Mouse (Mus musculus) liver, embryonic 16.5 days (tissue): ENCODE measurements at regions not wholly inside any gene's neighbourhood (a gene's known extent, or its start where the extent isn't known, plus 50 kb on each side); places are given as distances from the start of the nearest gene placed in this dataset.

Experiments
- ATAC-seq: fragments of 200-750 bp; cut with Nextera tagmentation; 2 replicates; pipeline ENCODE4 v1.8.0; 2017; ENCODE audit warnings: low read depth, mild to moderate bottlenecking, moderate number of reproducible peaks, moderate library complexity
- H3K27ac ChIP-seq: fragments of 300-500 bp; sonication (generic); 2 replicates; pipeline ENCODE4 v1.5.1; 2014; ENCODE audit warnings: mild to moderate bottlenecking, low read length
- H3K27me3 ChIP-seq: fragments of 300-500 bp; sonication (generic); 2 replicates; pipeline ENCODE4 v1.6.1; 2014; ENCODE audit warnings: low read depth, low read length, mixed read lengths; ENCODE audit not compliant: control insufficient read depth, insufficient read depth
- H3K36me3 ChIP-seq: fragments of 300-500 bp; sonication (generic); 2 replicates; pipeline ENCODE4 v1.6.1; 2014; ENCODE audit warnings: mild to moderate bottlenecking; ENCODE audit not compliant: control insufficient read depth, insufficient read depth
- H3K4me1 ChIP-seq: fragments of 300-500 bp; sonication (generic); 2 replicates; pipeline ENCODE4 v1.6.1; 2014; ENCODE audit warnings: low read depth, low read length, mixed read lengths; ENCODE audit not compliant: control insufficient read depth
- H3K4me2 ChIP-seq: fragments of 300-500 bp; sonication (generic); 2 replicates; pipeline ENCODE4 v1.6.1; 2014; ENCODE audit warnings: low read depth, low read length, mixed read lengths
- H3K4me3 ChIP-seq: fragments of 300-500 bp; sonication (generic); 2 replicates; pipeline ENCODE4 v1.5.1; 2014; ENCODE audit warnings: low read depth, mild to moderate bottlenecking, low read length
- H3K9ac ChIP-seq: fragments of 300-500 bp; sonication (generic); 2 replicates; pipeline ENCODE4 v1.6.1; 2014; ENCODE audit warnings: low read depth, low read length
- H3K9me3 ChIP-seq: fragments of 300-500 bp; sonication (generic); replicated peaks from 2 replicates; pipeline ENCODE4 v1.6.1; 2016; ENCODE audit warnings: low read length; ENCODE audit not compliant: control insufficient read depth
- WGBS: fragments of 180-500 bp; shearing (Covaris S2); extraction: QIAGEN DNeasy Blood & Tissue Kit; methylation state at CpG from one replicate; pipeline ENCODE4 v1.1.7; 2014; ENCODE audit not compliant: insufficient replicate concordance; 5-methylcytosine and 5-hydroxymethylcytosine counted together

DNA sequence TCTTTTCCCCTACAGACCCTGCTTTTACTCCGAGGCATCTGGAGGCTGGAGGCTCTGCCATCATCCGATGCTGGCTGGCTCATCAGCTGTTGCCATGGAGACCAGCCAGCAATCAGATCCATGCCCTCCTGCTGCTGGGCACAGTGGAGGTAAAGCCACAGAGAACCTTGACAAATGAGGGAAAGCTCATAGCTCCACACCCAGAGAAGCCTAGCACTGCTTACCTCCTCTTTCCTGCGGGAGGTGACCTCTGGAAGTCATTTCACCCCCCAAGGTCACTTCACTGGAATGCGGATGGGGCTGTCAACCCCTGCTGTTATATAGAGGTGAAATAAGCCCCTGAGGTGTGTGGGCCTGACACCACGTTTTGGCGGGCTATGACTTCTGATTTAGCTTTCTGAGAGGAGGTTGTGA is 55.9 kb upstream of the Tnrc6c start:
- H3K9me3 ChIP-seq = no peaks in the 10 kb centered on the region
- H3K36me3 ChIP-seq = no peaks in the 10 kb centered on the region
- peaks cover 46% of the 10 kb centered on the region for H3K27me3 ChIP-seq
- no peak overlapping the region for H3K4me3 ChIP-seq
- 8% methylated on average over 6 of the region's 6 CpGs for WGBS
- no peaks in the 10 kb centered on the region; the same call in 1 of the 2 replicates for H3K4me1 ChIP-seq
- no peak for ATAC-seq
- no peak overlapping the region for H3K27ac ChIP-seq
- H3K9ac ChIP-seq = no peak overlapping the region
- H3K4me2 ChIP-seq = no peak overlapping the region

DNA sequence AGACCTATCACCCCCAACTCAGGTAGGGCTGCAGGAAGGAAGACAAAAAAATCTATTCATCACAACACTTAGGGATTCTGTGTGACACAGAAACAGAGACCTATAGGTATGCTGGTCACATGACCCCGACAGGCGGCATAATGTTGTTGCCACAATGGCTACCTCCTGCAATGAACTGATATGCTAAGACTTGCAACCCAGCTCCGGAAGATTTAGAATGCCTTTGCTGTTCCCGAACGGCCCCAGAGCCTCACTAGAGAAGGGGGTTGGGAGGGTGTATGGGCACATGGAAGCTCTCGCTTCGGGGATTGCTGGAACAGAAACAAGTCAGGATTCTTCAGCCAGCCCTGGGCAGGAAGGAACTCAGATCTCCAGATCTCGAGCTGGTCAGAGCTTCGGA is 55.5 kb upstream of the Tnrc6c start:
- Histone ChIP-seq H3K4me1 (no peaks in the 10 kb centered on the region; the same call in 1 of the 2 replicates), H3K36me3 (no peaks in the 10 kb centered on the region), H3K9me3 (no peaks in the 10 kb centered on the region), H3K27me3 (peaks cover 46% of the 10 kb centered on the region), H3K9ac (no peak overlapping the region), H3K4me2 (peak overlapping the region; percentile 60), H3K27ac (no peak overlapping the region), H3K4me3 (peak overlapping the region; percentile 31)
- ATAC-seq = no peak
- WGBS = under 1% methylated on average over 9 of the region's 9 CpGs

DNA sequence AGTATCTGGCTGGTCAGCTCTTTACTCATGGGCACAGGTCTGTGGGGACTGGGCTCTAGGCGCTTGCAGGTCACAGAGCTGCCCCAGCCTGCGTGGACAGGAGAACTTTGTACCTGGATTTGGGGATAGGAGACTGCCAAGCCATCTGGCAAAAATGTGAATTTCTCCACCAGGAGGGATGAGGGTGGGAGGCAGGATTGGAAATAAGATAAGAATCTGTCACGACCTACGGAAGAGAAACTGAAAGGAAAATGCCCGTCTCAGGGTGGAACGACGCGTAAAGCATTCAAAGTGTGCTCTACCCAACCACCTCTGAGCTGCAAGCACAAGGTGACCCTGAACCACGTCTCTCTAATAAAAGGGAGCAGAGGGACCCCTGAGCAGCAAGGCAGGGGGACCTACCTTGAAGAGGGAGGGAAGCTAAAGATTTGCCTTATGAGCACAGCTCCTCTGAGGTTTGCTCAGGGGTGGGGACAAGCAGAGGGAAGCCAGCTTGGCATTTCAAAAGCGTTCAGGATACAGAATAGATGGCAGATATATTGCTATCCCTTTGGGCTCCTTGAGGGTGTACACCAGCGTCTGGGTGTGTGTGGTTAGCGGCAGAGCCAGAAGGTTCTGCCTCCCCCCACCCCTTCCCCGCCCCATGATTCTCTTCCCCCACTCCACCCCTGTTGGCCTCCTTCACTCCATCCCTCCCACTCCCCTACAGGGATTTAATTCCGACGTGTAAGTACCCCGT is 54.9 kb upstream of the Tnrc6c start:
- Histone ChIP-seq H3K36me3 (no peaks in the 10 kb centered on the region), H3K9ac (no peak overlapping the region), H3K4me1 (no peaks in the 10 kb centered on the region; the same call in 1 of the 2 replicates), H3K4me2 (peak overlapping the region; percentile 60), H3K27me3 (peaks cover 46% of the 10 kb centered on the region), H3K27ac (no peak overlapping the region), H3K9me3 (no peaks in the 10 kb centered on the region), H3K4me3 (peak overlapping the region; percentile 31)
- 2% methylated on average over 16 of the region's 16 CpGs for WGBS
- no peak for ATAC-seq

DNA sequence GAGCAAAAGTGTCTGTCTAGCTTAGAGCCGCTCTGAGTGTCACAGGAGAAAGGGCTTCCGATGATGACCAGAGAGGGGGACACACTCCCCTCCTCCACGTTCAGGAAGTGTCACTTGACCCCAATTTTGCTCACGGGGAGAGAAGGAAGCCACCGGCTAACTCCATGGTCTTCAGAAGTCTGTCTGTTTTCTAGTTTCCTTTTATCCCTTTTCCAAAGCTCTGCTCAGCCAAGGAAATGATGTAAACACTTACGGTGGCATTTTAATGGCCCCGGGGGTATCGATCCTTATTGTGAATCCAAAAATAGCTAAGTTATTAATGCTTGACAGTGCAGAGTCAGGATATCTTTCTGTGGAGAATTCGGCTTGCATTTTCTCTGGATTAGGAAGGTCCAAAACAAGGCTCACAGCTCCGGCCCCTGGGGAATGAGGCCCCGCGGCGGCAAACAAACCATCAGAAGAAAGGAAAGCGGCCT is 54.3 kb upstream of the Tnrc6c start:
- H3K27ac ChIP-seq = no peak overlapping the region
- WGBS = 12% methylated on average over 14 of the region's 14 CpGs

DNA sequence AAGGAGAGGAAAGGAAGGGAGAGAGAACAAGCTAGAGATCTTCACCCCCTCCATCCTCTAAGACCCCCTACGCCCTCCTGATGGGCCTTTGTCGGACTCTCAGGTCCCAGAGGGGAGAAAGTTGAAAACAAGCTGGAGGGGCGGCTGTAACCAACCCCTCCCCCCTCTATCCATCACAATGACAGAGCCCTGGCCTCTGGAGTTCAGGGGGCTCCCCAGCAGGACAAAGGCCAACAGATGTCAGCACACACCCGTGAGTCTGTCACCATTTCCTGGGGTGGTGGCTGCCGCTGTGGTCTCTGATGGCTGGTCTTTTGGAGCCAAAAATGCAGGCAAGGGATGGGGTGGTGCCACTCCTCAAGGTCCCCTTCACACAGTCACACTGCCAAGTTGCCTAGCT is 52.9 kb upstream of the Tnrc6c start:
- no peaks in the 10 kb centered on the region for H3K9me3 ChIP-seq
- no peak overlapping the region for H3K9ac ChIP-seq
- no peaks in the 10 kb centered on the region for H3K36me3 ChIP-seq
- no peak overlapping the region for H3K27ac ChIP-seq
- H3K27me3 ChIP-seq = peaks cover 46% of the 10 kb centered on the region
- WGBS = 17% methylated on average over 5 of the region's 5 CpGs
- H3K4me3 ChIP-seq = no peak overlapping the region
- no peak for ATAC-seq
- H3K4me1 ChIP-seq = no peaks in the 10 kb centered on the region; the same call in 1 of the 2 replicates
- no peak overlapping the region for H3K4me2 ChIP-seq

More for the DNA sequence above, 54.3 kb upstream of the Tnrc6c start:
- Histone ChIP-seq H3K4me3 (no peak overlapping the region), H3K27me3 (peaks cover 46% of the 10 kb centered on the region), H3K36me3 (no peaks in the 10 kb centered on the region), H3K9me3 (no peaks in the 10 kb centered on the region), H3K4me1 (no peaks in the 10 kb centered on the region; the same call in 1 of the 2 replicates), H3K4me2 (peak overlapping the region; percentile 60; the same call in 1 of the 2 replicates), H3K9ac (no peak overlapping the region)
- no peak for ATAC-seq

DNA sequence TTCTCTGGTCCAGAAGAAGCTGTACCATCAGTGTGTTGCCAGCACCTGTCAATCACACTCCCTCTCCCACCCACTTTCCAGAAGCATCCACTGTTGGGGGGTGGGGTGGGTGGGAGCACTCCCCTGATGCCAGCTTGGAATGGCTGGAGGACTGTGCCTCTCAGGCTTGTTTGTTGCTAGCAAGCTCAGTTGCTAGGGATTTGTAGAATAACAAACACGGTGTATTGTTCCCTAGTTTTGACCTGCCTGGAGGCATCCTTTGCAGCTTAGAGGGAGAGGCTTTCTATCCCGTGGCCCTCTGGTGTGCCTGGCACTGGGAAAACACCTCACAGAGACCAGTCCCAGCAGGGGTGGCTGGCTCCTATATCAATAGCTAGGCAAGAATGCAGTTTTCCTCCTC is 50.1 kb upstream of the Tnrc6c start:
- H3K27ac ChIP-seq = no peak overlapping the region

More for the DNA sequence above, 50.1 kb upstream of the Tnrc6c start:
- Histone ChIP-seq H3K4me2 (no peak overlapping the region), H3K4me3 (no peak overlapping the region), H3K36me3 (no peaks in the 10 kb centered on the region), H3K4me1 (no peaks in the 10 kb centered on the region; the same call in 1 of the 2 replicates), H3K27me3 (peaks cover 21% of the 10 kb centered on the region), H3K9ac (no peak overlapping the region), H3K9me3 (no peaks in the 10 kb centered on the region)
- ATAC-seq = no peak
- 30% methylated on average over 2 of the region's 2 CpGs for WGBS
